Mouse (Mus musculus): ENCODE data around the gene Atp6v0d1. TPM values are rescaled to one million over a fixed set of nuclear protein-coding genes. Genes with fewer than 3 reads are reported as not detected.
"Not testable (repeated sequence)": the region's sequence is repeated elsewhere in the genome, so short reads cannot be mapped to it uniquely, and the experiment has no call there.

Atp6v0d1 gene
- polyA plus RNA-seq, 1 experiment from 2014 or later, result 73.2 TPM

GRCm38 (mm10) chr8:105604804-105605381 lies 39.0 kb upstream of the Atp6v0d1 start, which contains the start of gene Ripor1:
Gene Ripor1, plus strand, starts transcription at chr8:105605255.
- peak within 1 kb of the TSS; percentile 52 for H3K9ac ChIP-seq
- under 1% methylated on average over 41 of the region's 42 CpGs for WGBS

DNA sequence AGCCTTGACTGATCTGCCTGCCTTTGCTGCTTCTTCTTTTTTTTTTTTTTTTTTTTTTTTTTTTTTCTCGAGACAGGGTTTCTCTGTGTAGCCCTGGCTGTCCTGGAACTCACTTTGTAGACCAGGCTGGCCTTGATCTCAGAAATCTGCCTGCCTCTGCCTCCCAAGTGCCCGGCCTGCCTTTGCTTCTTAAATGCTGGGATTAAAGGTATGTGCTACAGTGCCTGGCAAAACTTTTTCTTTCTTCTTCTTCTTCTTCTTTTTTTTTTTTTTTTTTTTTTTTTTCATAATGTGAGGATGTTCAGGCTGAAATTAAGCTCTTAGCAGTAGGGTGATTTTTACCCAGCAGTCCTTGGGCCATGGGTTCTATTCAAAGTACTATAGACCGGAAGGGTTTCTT lies 36.7 kb upstream of the Atp6v0d1 start:
- not testable (repeated sequence) for H3K4me3 ChIP-seq (replicated peaks); H3K9ac ChIP-seq; H3K9me3 ChIP-seq; H3K27ac ChIP-seq; H3K4me2 ChIP-seq; ATAC-seq (ENCODE audit: insufficient read depth, low FRiP score, low read depth); H3K36me3 ChIP-seq; H3K27me3 ChIP-seq (replicated peaks)
- 85% methylated on average over 3 of the region's 3 CpGs for WGBS
- H3K4me1 ChIP-seq, result peaks cover 11% of the 10 kb centered on the region

More at GRCm38 (mm10) chr8:105604804-105605381, 39.0 kb upstream of the Atp6v0d1 start, which contains the start of gene Ripor1:
- peak within 1 kb of the TSS; percentile 94 for H3K4me2 ChIP-seq
- peak within 1 kb of the TSS; percentile 67 for H3K4me3 ChIP-seq (replicated peaks)
- H3K27me3 ChIP-seq (replicated peaks), result no peaks in the 10 kb centered on the region
- peaks cover 15% of the 10 kb centered on the region for H3K4me1 ChIP-seq
- ATAC-seq (ENCODE audit: insufficient read depth, low FRiP score, low read depth), result peak; percentile 80
- H3K27ac ChIP-seq, result peak within 1 kb of the TSS; percentile 87
- 0 out of 2 replicates have a peak, but pooled peaks cover 2% of the 10 kb centered on the region for H3K36me3 ChIP-seq
- no peaks in the 10 kb centered on the region for H3K9me3 ChIP-seq

GRCm38 (mm10) chr8:105601301-105601700 lies 35.5 kb upstream of the Atp6v0d1 start:
- Histone ChIP-seq H3K27me3 (replicated peaks) (no peaks in the 10 kb centered on the region), H3K36me3 (no peaks in the 10 kb centered on the region), H3K4me2 (no peak overlapping the region), H3K27ac (no peak overlapping the region), H3K9ac (no peak overlapping the region), H3K4me3 (replicated peaks) (no peak overlapping the region), H3K9me3 (no peaks in the 10 kb centered on the region), H3K4me1 (peaks cover 12% of the 10 kb centered on the region)
- no peak for ATAC-seq (ENCODE audit: insufficient read depth, low FRiP score, low read depth)
- WGBS, result 76% methylated on average over 5 of the region's 5 CpGs

DNA sequence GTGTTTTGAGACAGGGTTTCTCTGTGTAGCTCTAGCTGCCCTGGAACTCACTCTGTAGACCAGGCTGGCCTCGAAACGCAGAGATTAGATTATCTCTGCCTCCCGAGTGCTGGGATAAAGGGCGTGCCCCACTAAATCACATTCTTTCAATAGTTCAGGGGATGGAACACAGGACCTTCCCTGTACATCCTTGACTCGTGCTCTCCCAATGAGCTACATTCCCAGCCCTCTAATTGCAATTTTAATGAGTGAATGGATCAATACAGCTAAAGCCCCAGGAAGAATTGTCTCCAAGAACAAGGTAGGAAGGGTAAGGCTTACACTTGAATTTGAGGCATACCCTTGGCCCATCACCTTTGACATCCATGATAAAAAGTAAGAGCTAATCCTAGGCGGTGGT lies 32.9 kb upstream of the Atp6v0d1 start:
- Histone ChIP-seq H3K27ac (no peak overlapping the region), H3K4me3 (replicated peaks) (no peak overlapping the region), H3K4me1 (peaks cover 15% of the 10 kb centered on the region), H3K27me3 (replicated peaks) (no peaks in the 10 kb centered on the region), H3K9me3 (no peaks in the 10 kb centered on the region), H3K36me3 (no peaks in the 10 kb centered on the region), H3K9ac (no peak overlapping the region), H3K4me2 (no peak overlapping the region)
- WGBS, result 78% methylated on average over 6 of the region's 6 CpGs
- no peak for ATAC-seq (ENCODE audit: insufficient read depth, low FRiP score, low read depth)

DNA sequence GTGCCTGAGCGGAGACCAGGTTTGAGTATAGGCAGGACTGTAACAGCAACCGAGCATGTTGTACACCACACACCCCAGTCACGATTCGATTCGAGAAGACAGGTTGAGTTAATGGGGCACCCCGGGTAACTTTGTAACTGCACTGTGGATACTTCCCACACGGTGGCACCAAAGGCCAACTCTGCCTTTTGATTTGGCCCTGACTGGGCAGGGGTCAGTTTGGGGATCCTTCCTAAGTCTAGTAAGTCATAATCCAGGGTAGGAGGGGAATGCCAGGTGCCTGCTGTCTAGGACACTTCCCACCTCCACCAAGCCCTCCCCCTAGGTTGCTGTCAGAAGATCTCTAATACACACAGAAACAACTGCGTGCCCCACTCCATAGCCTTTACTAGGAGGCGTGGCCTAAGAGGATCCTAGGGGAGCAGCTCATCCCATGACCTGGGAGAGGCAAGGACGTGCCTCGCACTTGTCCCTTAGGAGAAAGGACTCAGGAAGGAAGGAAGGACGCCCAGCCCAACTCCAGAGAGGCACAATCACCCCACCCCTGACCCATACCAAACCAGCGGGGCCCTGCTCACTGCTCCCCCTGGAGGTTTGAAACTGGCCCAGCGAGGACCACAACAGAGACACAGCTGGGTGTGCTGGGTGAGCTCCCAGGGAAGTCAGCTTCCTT lies 30.7 kb upstream of the Atp6v0d1 start:
- Histone ChIP-seq H3K27me3 (replicated peaks) (no peaks in the 10 kb centered on the region), H3K4me2 (peak overlapping the region; percentile 49), H3K9ac (no peak overlapping the region), H3K36me3 (no peaks in the 10 kb centered on the region), H3K9me3 (no peaks in the 10 kb centered on the region), H3K27ac (no peak overlapping the region), H3K4me3 (replicated peaks) (peak overlapping the region; percentile 19; the same call in 1 of the 2 replicates), H3K4me1 (peaks cover 15% of the 10 kb centered on the region)
- WGBS, result 8% methylated on average over 14 of the region's 14 CpGs
- ATAC-seq (ENCODE audit: insufficient read depth, low FRiP score, low read depth), result peak; percentile 61; the same call in 1 of the 2 replicates

GRCm38 (mm10) chr8:105594451-105595242 lies 28.8 kb upstream of the Atp6v0d1 start:
- Histone ChIP-seq H3K9ac (no peak overlapping the region), H3K27ac (peak overlapping the region; percentile 87), H3K4me1 (peaks cover 15% of the 10 kb centered on the region), H3K27me3 (replicated peaks) (no peaks in the 10 kb centered on the region), H3K9me3 (no peaks in the 10 kb centered on the region), H3K4me2 (peak overlapping the region; percentile 43), H3K4me3 (replicated peaks) (peak overlapping the region; percentile 8), H3K36me3 (no peaks in the 10 kb centered on the region)
- no peak for ATAC-seq (ENCODE audit: insufficient read depth, low FRiP score, low read depth)
- WGBS, result 63% methylated on average over 18 of the region's 18 CpGs

DNA sequence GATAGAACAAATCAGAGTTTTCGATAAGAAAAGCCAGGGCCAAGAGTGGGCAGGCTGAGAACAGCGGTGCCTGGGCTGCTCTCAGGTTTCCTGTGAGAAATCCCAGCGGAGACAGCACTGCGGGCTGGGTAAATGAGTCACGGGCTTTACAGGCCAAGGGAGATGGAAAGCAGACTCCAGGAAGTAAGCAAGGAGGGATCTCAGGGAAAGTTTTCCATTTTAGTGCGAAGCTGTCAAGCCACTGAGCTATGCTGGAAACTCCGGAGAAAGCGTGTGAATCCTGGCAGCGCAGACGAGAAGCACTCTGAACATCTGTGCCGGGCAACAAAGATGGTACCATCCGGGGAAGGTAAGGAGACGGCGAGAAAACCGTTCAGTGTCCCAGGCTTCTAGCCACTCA lies 28.0 kb upstream of the Atp6v0d1 start:
- peak overlapping the region; percentile 8 for H3K4me3 ChIP-seq (replicated peaks)
- peak overlapping the region; percentile 87 for H3K27ac ChIP-seq
- H3K9ac ChIP-seq, result no peak overlapping the region
- no peaks in the 10 kb centered on the region for H3K27me3 ChIP-seq (replicated peaks)
- peaks cover 15% of the 10 kb centered on the region for H3K4me1 ChIP-seq
- no peaks in the 10 kb centered on the region for H3K36me3 ChIP-seq
- WGBS, result 8% methylated on average over 15 of the region's 15 CpGs
- peak overlapping the region; percentile 43 for H3K4me2 ChIP-seq
- peak; percentile 74 for ATAC-seq (ENCODE audit: insufficient read depth, low FRiP score, low read depth)
- H3K9me3 ChIP-seq, result no peaks in the 10 kb centered on the region

DNA sequence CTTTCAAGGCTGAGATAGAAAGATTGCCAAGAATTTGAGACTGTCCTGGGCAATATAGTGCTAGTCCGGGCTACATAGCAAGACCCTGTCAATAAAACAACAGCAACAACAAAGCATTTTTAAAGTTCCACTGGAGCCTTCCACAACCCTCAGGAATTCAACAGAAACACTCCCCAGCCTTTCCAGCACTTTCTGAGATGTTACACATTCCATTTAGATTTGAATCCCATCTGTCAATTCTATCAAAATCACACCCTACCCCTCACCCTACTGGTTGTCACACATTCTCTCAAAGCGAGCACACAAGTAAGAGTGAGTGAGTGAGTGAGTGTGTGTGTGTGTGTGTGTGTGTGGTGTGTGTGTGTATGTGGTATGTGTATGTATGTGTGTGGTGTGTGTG lies 26.6 kb upstream of the Atp6v0d1 start:
- 62% methylated on average over 2 of the region's 2 CpGs for WGBS
- Histone ChIP-seq H3K9me3 (no peaks in the 10 kb centered on the region), H3K4me1 (peaks cover 15% of the 10 kb centered on the region), H3K9ac (no peak overlapping the region), H3K4me2 (no peak overlapping the region), H3K27ac (no peak overlapping the region), H3K4me3 (replicated peaks) (no peak overlapping the region), H3K27me3 (replicated peaks) (no peaks in the 10 kb centered on the region), H3K36me3 (no peaks in the 10 kb centered on the region)
- ATAC-seq (ENCODE audit: insufficient read depth, low FRiP score, low read depth), result no peak

GRCm38 (mm10) chr8:105579719-105580118 lies 13.9 kb upstream of the Atp6v0d1 start:
- no peak for ATAC-seq (ENCODE audit: insufficient read depth, low FRiP score, low read depth)
- no peak overlapping the region for H3K9ac ChIP-seq
- WGBS, result 53% methylated on average over 3 of the region's 3 CpGs

GRCm38 (mm10) chr8:105575538-105575937 lies 9.7 kb upstream of the Atp6v0d1 start:
- H3K36me3 ChIP-seq, result no peaks in the 10 kb centered on the region
- no peak for ATAC-seq (ENCODE audit: insufficient read depth, low FRiP score, low read depth)
- WGBS, result 46% methylated on average over 3 of the region's 3 CpGs
- no peaks in the 10 kb centered on the region for H3K9me3 ChIP-seq
- no peaks in the 10 kb centered on the region for H3K27me3 ChIP-seq (replicated peaks)
- no peak overlapping the region for H3K4me2 ChIP-seq
- no peak overlapping the region for H3K9ac ChIP-seq
- H3K4me1 ChIP-seq, result no peaks in the 10 kb centered on the region
- H3K27ac ChIP-seq, result no peak overlapping the region
- no peak overlapping the region for H3K4me3 ChIP-seq (replicated peaks)

More at GRCm38 (mm10) chr8:105579719-105580118, 13.9 kb upstream of the Atp6v0d1 start:
- H3K4me1 ChIP-seq, result no peaks in the 10 kb centered on the region
- no peak overlapping the region for H3K27ac ChIP-seq
- H3K9me3 ChIP-seq, result no peaks in the 10 kb centered on the region
- no peak overlapping the region for H3K4me3 ChIP-seq (replicated peaks)
- H3K27me3 ChIP-seq (replicated peaks), result no peaks in the 10 kb centered on the region
- no peak overlapping the region for H3K4me2 ChIP-seq
- no peaks in the 10 kb centered on the region for H3K36me3 ChIP-seq

DNA sequence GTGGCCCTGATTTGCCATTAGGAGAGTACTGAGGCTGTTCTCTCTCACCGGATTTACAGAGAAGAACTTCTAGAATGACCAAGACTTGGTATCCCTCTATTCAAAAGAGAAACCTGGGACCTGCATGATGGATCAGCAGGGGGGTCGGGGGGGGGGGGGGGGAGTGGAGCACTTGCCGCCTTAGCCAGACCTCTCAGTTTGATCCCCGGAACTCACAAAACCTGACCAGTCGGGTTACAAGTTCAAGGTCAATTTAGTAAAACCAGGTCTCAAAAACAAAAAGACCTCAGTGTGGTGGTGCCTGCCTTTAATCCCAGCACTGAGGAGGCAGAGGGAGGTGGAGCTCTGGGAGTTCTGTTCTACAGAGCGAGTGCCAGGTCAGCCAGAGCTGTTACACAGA lies 8.9 kb upstream of the Atp6v0d1 start:
- Histone ChIP-seq H3K27ac (no peak overlapping the region), H3K27me3 (replicated peaks) (no peaks in the 10 kb centered on the region), H3K9ac (no peak overlapping the region), H3K9me3 (no peaks in the 10 kb centered on the region), H3K4me1 (no peaks in the 10 kb centered on the region), H3K4me2 (no peak overlapping the region), H3K4me3 (replicated peaks) (no peak overlapping the region), H3K36me3 (no peaks in the 10 kb centered on the region)
- WGBS, result 41% methylated on average over 6 of the region's 6 CpGs
- ATAC-seq (ENCODE audit: insufficient read depth, low FRiP score, low read depth), result no peak

GRCm38 (mm10) chr8:105573427-105573826 lies 7.6 kb upstream of the Atp6v0d1 start:
- H3K9ac ChIP-seq, result no peak overlapping the region
- H3K9me3 ChIP-seq, result no peaks in the 10 kb centered on the region
- H3K27ac ChIP-seq, result no peak overlapping the region
- ATAC-seq (ENCODE audit: insufficient read depth, low FRiP score, low read depth), result no peak
- H3K36me3 ChIP-seq, result no peaks in the 10 kb centered on the region
- no peak overlapping the region for H3K4me3 ChIP-seq (replicated peaks)
- no peaks in the 10 kb centered on the region for H3K4me1 ChIP-seq
- no peak overlapping the region for H3K4me2 ChIP-seq
- no peaks in the 10 kb centered on the region for H3K27me3 ChIP-seq (replicated peaks)
